Mouse (Mus musculus) embryonic stem cell, embryonic (primary cell): ENCODE data around the gene Igll1.

ENCODE experiments used
- CTCF ChIA-PET, 4 experiments: fragments of 300-600 bp in 2 of 4; fragments of 350-600 bp in 2 of 4; sonication (Branson Sonifier 250); formaldehyde crosslinking; loops; one replicate each; lab custom pipeline; 2022; ENCODE audit warnings: inconsistent platforms in 2 of 4; lab: Charles Lee
- POLR2A ChIA-PET, 4 experiments: fragments of 300-600 bp in 2 of 4; fragments of 350-600 bp in 2 of 4; sonication (Branson Sonifier 250); formaldehyde crosslinking; loops; one replicate each; lab custom pipeline; 2022; ENCODE audit warnings: antibody characterized with exemption in 4 of 4, inconsistent platforms in 1 of 4; lab: Charles Lee

Gene Igll1

DNA sequence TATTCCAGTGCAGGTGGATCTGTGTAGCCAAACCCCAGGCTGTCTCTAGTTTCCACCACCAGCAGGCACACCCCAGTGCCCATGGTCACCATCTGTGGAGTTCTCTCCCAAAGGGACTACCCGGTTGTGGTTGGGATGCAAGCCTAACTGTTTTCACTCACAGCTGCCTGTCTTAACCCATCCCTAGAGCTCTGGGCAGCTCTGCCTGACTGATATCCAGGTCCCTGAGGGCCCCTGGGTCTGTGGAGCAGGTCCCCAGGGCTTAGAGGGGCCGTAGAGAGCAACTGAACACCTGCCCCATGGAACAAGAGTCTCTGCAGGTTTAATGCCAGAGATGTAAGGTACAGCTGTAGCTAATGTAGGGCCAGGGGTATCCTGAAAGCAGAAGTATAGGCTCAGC is at the start of gene Igll1:
Gene Igll1, minus strand, starts transcription at position 8 of the 400 bp plus-strand sequence.
- POLR2A ChIA-PET, result interaction anchor here in 3 of 4 experiments (0.5 to 2.9 kb wide), 21 partner anchors 9 to 687 kb away, joined by 3 to 16 read pairs (median 3); partner anchors contain the start of genes Ppm1f (in 2 of the 3), 2610318N02Rik (in 1 of the 3) and Dnm1l (in 1 of the 3)
- CTCF ChIA-PET, result interaction anchor here (0.5 to 2.2 kb wide), 10 partner anchors 8 to 1154 kb away, joined by 3 to 17 read pairs (median 4); no protein-coding TSS in a partner anchor

DNA sequence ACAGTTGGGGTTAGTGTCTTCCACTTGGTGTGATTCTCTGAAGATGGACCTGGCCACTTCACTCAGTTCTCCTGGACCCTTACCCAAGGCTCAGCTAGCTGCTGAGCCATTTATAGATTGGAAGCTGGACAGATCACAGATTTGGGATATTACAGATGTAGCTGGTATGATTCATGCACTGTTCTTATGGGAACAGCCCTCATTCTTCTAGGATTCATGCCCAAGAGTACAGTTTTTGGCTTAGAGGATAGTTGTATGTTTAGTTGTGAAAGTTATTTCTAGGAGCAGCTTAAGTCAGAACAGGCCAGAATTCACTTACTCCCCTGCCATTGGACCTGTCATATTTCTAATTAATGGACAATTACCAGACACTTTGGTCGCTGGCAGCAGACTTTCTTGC is 49.7 kb upstream of the Igll1 start:
- ChIA-PET POLR2A (interaction anchor here in 2 of 4 experiments (1.1 to 2.3 kb wide), 4 partner anchors 13 to 75 kb away, joined by 3 to 13 read pairs (median 4); partner anchors contain the start of genes Mapk1 (in 1 of the 2) and Ppm1f (in 1 of the 2)), CTCF (interaction anchor here in 2 of 4 experiments (0.6 to 2.1 kb wide), 4 partner anchors 9 to 1506 kb away, joined by 3 to 7 read pairs (median 4); partner anchors contain the start of gene Ppm1f (in 1 of the 2))

DNA sequence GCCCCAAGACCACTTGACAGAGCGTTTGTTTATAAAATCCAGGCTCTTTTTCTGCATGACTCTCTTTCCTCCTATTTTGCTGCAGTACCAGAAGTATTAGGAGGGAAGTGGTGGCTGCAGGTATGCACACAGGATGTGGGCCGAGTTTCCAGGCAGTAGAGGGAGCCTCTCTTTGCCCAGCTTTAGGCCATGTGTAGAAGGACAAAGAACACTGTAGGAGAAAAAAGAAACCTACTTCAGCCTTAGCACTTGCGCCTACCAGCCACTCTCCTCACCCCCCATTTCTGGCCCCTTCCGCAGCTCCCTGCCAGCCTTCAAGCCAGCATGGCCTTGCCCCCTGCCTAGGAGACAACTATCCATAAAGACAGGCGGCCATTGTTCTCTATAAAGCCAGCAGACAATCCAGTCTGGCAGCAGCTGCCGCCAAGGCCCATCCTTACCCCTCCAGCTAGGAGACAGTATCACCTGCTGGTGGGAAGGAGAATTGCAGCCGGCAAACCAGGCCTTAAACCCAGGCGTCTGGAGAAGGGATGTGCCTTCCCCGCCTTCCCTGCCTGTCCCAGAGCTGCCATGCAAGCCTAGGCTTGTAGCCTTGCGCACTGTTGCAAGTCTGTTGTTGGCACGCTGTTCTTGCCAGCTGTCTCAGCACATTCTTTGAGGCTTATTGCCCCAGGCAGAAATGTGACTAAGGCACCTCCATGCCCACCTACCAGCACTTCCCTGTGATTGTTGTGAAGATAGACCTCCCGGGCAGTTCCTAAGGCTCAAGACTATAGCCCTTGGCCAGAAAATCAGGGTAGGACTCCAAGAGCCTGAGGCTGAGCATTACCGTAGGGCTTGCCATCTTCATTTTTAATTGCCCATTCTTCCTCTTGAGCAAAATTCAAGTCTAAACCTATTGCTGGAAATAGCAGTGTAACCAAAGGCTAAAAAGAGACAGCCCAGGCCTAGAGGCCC is 48.1 kb upstream of the Igll1 start:
- CTCF ChIA-PET, result interaction anchor here (0.5 to 2.0 kb wide), 32 partner anchors 8 to 165 kb away, joined by 3 to 14 read pairs (median 4); partner anchors contain the start of gene Ppm1f (in 4 of the 4)
- POLR2A ChIA-PET, result interaction anchor here (0.5 to 7.9 kb wide), 31 partner anchors 8 to 318 kb away, joined by 3 to 73 read pairs (median 4); partner anchors contain the start of genes Ppm1f (in 4 of the 4), Mapk1 (in 2 of the 4), Sdf2l1 (in 1 of the 4) and Vpreb1 (in 1 of the 4)

DNA sequence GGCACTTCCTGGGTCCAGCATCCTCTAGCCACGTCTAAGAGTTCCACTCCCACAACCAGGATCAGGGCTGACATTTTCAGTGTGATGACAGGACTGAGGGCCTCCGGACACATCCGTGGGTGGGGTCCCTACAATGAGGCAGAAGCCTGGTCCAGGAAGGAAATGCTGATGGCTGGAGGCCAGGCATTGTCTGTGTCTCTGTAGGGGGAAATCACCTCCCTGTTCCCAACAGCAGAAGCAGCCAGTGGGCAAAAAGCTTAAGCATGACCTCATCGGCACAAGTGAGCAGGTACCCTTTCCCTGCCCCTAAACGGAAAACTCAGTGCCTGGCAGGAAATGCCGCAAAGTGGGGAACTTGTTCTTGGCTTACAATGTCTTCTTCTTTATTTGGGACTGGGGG is 44.0 kb upstream of the Igll1 start:
- POLR2A ChIA-PET, result interaction anchor here in 3 of 4 experiments (0.6 to 7.9 kb wide), 9 partner anchors 10 to 52 kb away, joined by 3 to 73 read pairs (median 5); partner anchors contain the start of genes Ppm1f (in 1 of the 3), Top3b (in 1 of the 3) and Vpreb1 (in 1 of the 3)
- CTCF ChIA-PET, result interaction anchor here in 2 of 4 experiments (2.3 to 2.8 kb wide), 2 partner anchors 11 kb away, joined by 5 to 10 read pairs; partner anchors contain the start of gene Ppm1f (in 1 of the 2)

DNA sequence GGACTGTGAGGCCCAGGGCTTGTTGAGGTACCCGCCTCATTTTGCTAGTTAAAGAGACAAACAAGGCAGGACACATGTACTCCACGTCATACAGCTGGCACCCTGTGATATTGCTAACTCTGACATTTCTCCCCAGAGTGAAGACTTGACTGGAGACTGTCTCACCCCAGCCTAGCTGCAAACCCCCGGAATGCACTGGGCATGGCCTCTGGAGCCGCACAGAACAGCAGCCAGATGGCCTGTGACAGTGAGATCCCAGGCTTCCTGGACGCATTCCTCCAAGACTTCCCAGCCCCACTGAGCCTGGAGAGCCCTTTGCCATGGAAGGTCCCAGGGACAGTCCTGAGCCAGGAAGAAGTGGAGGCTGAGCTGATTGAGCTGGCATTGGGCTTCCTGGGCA is 39.4 kb upstream of the Igll1 start:
- ChIA-PET CTCF (interaction anchor here in 1 of 4 experiments (0.6 to 1.2 kb wide), 2 partner anchors 9 to 651 kb away, joined by 4 to 5 read pairs; no protein-coding TSS in a partner anchor), POLR2A (interaction anchor here in 1 of 4 experiments (1.4 kb wide), 1 partner anchor 9 kb away, joined by 4 read pairs; no protein-coding TSS in a partner anchor)

DNA sequence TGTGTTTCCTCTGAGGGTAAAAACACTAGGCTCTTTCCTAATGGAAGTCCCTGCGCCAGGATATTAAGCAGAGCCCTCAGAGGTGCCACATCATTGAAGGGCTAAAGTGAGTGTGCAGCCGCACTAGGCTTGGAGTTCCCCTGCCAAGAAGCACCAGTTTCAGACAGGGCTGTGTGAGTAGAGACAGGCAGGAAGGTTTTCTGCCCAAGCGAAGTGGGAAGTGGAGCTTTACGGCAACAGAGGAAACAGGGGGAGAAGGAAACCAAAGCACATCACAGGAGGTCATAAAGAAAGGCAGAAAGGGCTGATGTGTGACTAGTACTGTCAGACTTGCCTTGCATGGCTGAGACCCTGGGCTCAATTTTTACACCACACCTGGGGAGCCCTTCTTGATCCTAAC is 38.5 kb upstream of the Igll1 start:
- POLR2A ChIA-PET, result interaction anchor here in 1 of 4 experiments (0.9 kb wide), 1 partner anchor 23 kb away, joined by 3 read pairs; no protein-coding TSS in a partner anchor
- CTCF ChIA-PET, result interaction anchor here in 1 of 4 experiments (2.8 kb wide), 1 partner anchor 9 kb away, joined by 6 read pairs; no protein-coding TSS in a partner anchor

DNA sequence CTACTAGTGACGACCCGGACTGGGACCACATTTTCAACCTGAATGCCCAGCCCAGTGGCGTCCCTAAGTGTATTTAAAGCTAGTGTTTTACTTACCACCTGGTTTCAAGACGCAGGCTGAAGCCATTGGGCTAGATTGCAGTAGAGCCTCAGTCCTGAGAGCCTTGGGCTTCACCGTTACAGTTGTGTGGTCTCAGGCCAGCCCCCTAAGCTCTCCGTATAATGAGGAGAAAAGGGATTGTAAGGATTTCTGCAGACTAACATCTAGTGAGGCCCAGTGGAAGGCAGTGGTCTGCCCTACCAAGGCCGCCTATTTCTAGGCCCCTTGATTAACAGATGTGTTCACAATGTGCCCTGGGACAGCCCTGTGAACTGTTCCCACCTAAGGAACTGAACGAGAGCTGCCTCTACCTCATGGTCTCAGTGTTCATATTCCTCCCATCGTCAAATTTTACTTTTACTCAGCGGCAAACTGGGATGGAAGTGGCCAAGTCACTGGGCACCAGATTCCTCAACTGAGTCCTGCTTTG is 33.3 kb upstream of the Igll1 start:
- CTCF ChIA-PET, result interaction anchor here (0.5 to 2.8 kb wide), 24 partner anchors 9 to 682 kb away, joined by 3 to 13 read pairs (median 5); no protein-coding TSS in a partner anchor
- POLR2A ChIA-PET, result interaction anchor here (0.6 to 5.8 kb wide), 46 partner anchors 8 to 749 kb away, joined by 3 to 73 read pairs (median 4); partner anchors contain the start of genes Sdf2l1 (in 2 of the 4), Ccdc74a (in 1 of the 4), Crkl (in 1 of the 4) and Igll1 (in 1 of the 4)

DNA sequence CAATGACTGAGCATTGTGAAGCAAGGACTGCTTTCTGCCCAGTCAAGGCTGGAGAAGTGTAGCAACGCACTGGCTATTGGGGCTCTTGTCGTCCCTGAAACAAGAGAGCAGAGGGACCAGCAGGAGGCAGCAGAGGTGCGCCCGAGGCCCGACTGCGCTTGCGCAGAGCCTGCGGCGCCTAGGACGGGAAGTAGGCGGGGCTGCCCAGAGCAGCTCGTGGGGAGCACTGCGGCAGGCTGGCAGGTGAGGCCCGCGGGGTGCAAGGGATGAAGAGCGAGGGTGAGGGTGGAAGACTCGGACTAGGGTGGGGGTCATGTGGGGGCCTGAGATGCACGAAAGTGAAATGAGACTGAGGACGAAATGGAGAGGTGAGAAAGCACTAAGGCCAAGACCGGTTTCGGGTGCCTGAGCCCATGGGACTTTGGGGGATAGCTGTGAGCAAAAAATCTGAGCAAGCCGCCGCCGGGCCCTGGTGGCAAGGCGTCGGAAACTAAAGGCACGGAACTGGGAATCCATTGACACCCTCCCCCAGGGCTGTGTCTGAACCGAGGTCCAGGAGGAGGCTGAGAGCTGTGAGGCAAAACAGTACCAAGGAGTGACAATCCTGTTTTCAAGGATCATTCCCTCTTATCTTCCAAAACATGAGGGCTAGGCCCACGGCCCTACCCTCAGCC is 32.7 kb upstream of the Igll1 start, which contains the start of gene Ppm1f:
Gene Ppm1f, plus strand, starts transcription at position 88 of the 674 bp plus-strand sequence.
- CTCF ChIA-PET, result interaction anchor here (0.5 to 2.8 kb wide), 22 partner anchors 9 to 683 kb away, joined by 3 to 13 read pairs (median 5); no protein-coding TSS in a partner anchor
- POLR2A ChIA-PET, result interaction anchor here (0.7 to 5.8 kb wide), 49 partner anchors 8 to 593 kb away, joined by 3 to 73 read pairs (median 4); partner anchors contain the start of genes Igll1 (in 2 of the 4), Sdf2l1 (in 2 of the 4), Crkl (in 1 of the 4) and Mapk1 (in 1 of the 4)

DNA sequence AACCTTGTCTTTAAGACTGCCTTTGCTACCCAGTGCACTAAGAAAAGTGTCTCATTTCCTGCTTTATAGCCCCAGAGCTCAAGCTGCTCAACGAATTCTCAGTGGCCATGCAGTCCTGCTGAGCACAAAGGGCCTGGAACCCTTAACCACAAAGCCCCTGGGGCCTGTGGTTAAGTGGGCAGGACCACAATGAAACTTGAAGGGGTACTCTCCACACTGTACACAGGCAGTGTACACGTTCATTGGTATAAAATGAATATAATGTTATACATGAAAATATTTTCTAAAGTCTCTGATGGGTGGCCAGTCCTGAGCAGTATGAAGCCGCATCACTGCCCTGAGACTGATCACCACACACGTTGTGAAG is 32.2 kb upstream of the Igll1 start:
- ChIA-PET CTCF (interaction anchor here (0.8 to 2.8 kb wide), 14 partner anchors 9 to 93 kb away, joined by 3 to 13 read pairs (median 6); no protein-coding TSS in a partner anchor), POLR2A (interaction anchor here (0.7 to 5.8 kb wide), 37 partner anchors 9 to 556 kb away, joined by 3 to 73 read pairs (median 4); partner anchors contain the start of genes Igll1 (in 2 of the 4), Crkl (in 1 of the 4), Mapk1 (in 1 of the 4) and Sdf2l1 (in 1 of the 4))

DNA sequence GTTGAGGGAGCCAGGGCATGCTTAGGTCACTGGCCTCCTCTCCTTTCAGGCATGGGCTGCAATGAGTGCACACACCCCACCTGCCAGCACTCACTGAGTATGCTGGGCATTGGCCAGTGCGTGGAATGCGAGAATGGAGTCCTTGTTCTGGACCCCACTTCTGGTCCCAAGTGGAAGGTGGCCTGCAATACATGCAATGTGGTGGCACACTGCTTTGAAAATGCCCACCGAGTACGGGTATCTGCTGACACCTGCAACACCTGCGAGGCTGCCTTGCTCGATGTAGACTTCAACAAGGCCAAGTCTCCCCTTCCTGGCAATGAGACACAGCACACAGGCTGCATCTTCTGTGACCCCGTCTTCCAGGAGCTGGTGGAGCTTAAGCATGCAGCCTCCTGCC is 28.6 kb upstream of the Igll1 start:
- POLR2A ChIA-PET, result interaction anchor here in 3 of 4 experiments (0.6 to 5.7 kb wide), 9 partner anchors 15 to 295 kb away, joined by 3 to 29 read pairs (median 7); partner anchors contain the start of genes Igll1 (in 1 of the 3), Top3b (in 1 of the 3) and Vpreb1 (in 1 of the 3)
- CTCF ChIA-PET, result interaction anchor here in 1 of 4 experiments (0.7 to 0.8 kb wide), 2 partner anchors 20 to 43 kb away, joined by 3 read pairs; no protein-coding TSS in a partner anchor

DNA sequence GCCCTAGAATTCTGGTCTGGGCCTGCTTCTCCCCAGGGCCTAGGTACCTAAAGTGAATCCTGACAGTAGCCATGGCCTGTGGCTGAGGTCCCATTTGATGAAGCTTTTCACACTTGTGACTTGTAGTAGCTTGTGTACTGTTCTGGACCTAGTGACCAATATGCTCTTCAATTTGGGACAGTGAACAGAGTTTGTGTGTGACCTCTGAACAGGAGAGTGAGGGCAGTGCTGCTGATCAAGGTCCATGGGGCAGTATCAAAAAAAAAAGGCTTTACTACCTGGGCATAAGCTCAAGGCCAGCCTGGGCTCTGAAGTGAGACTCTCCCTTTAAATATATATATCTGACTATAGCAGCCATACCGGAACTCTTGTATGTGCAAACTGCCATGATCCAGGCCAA is 24.6 kb upstream of the Igll1 start:
- ChIA-PET CTCF (interaction anchor here in 2 of 4 experiments (0.8 to 2.9 kb wide), 3 partner anchors 8 to 34 kb away, joined by 3 to 8 read pairs (median 6); partner anchors contain the start of gene Ppm1f (in 1 of the 2)), POLR2A (interaction anchor here in 3 of 4 experiments (0.7 to 5.5 kb wide), 9 partner anchors 8 to 193 kb away, joined by 3 to 26 read pairs (median 5); partner anchors contain the start of genes Ppm1f (in 1 of the 3) and Vpreb1 (in 1 of the 3))

DNA sequence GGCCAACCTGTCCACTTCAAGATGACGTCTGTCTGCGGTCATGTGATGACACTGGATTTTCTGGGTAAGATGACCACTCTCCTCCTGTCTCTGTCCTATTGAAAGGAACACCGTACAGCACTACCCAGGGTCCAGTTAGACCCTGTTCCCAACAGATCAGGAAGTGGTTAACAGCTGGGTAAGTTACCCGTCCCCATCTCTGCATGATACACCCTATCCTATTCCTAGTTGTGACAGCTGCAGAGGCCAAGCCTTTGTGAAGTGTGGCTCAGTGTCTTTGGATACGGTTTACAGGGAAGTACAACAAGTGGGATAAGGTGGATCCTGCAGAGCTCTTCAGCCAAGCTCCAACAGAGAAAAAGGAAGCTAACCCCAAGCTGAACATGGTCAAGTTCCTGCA is 15.2 kb upstream of the Igll1 start:
- POLR2A ChIA-PET, result interaction anchor here in 3 of 4 experiments (0.7 to 1.9 kb wide), 5 partner anchors 8 to 29 kb away, joined by 3 to 7 read pairs (median 4); partner anchors contain the start of genes Top3b (in 1 of the 3) and Vpreb1 (in 1 of the 3)

DNA sequence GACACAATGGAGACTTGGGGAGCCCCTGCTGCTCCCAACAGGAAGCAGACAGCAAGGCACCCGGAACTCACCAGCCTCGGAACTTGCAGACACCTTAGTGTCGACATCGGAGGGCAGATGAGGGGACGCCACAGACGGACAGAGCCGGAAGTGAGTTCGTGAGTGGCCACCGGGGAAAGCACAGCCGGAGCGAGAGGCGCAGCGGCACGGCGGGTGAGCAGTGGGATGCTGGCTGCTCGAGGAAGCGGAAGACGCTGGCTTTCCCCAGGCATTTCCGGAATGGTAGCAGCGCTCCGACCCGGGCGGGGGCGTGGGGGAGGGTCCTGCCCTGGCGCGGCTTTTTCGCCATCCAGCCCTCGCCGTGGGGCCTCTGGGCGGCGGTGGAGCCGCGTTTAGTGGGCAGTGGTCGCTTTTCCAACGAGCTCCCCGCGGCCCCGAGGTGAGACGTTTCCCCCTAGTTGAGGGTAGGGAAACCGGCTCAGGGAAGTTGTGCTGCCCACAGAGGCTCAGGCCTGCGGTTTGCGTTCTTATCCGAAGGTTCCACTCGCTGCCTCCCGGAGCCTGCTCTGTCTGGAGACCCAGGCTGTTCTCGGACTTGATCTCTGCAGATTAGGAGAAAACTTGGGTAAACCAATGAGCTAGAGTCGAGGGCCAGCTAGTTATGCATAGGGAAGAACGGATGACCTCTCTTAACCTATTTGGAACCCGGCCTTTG is 7.0 kb upstream of the Igll1 start, which contains the start of the genes Top3b and Vpreb1:
Gene Top3b, plus strand, starts transcription at position 120 of the 715 bp plus-strand sequence.
Gene Vpreb1, minus strand, starts transcription at position 227 of the 715 bp plus-strand sequence.
- POLR2A ChIA-PET, result interaction anchor here in 3 of 4 experiments (0.6 to 3.5 kb wide), 26 partner anchors 9 to 646 kb away, joined by 3 to 34 read pairs (median 4); partner anchors contain the start of genes Hic2 (in 1 of the 3) and Ppm1f (in 1 of the 3)
- CTCF ChIA-PET, result interaction anchor here in 3 of 4 experiments (0.7 to 2.3 kb wide), 5 partner anchors 12 to 22 kb away, joined by 3 to 9 read pairs (median 4); no protein-coding TSS in a partner anchor

More for the DNA sequence above, 15.2 kb upstream of the Igll1 start:
- CTCF ChIA-PET, result interaction anchor here in 3 of 4 experiments (1.0 to 1.5 kb wide), 3 partner anchors 17 to 27 kb away, joined by 3 to 5 read pairs (median 3); partner anchors contain the start of gene Ppm1f (in 1 of the 3)

DNA sequence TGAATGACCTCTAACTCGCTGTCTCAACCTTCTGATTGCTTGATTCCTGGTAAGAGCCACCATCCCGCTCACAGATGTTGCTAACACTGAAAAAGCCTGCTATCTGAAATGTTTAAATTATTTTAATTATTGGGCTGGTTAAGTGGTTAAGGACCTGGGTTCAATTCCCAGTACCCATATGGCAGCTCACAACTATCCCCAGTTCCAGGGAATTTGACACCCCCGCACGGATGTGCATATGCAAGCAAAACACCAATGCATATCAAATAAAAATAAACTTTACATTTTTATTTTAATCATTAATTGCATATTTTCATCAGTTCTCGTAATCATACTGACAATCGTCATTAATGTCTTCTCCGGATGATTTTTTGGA is 6.4 kb upstream of the Igll1 start:
- ChIA-PET POLR2A (interaction anchor here in 2 of 4 experiments (0.6 to 3.5 kb wide), 16 partner anchors 9 to 363 kb away, joined by 3 to 34 read pairs (median 4); partner anchors contain the start of genes Hic2 (in 1 of the 2) and Ppm1f (in 1 of the 2)), CTCF (interaction anchor here in 2 of 4 experiments (0.7 to 1.0 kb wide), 3 partner anchors 11 to 21 kb away, joined by 3 to 4 read pairs (median 3); no protein-coding TSS in a partner anchor)
